Mouse (Mus musculus): ENCODE measurements at regions not wholly inside any gene's neighbourhood (a gene's known extent, or its start where the extent isn't known, plus 50 kb on each side); places are given as distances from the start of the nearest gene placed in this dataset.
"Not testable (repeated sequence)": the region's sequence is repeated elsewhere in the genome, so short reads cannot be mapped to it uniquely, and the experiment has no call there.

DNA sequence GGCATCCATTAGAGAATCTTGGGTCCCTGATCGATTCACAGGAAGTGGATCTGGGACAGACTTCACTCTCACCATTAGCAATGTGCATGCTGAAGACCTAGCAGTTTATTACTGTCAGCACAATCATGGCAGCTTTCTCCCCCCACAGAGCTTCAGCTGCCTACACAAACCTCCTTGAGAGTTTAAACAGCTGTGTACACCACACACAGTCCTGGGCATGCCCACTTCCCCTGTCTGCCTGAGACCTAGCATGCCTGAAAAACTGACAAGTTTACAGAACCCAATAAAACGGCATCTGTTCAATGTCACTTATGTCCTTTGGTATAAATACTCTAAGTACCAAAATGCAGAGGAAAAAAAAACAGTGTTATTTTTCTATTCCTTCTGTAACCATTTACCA is 435.7 kb downstream of the Rpia start:
- Histone ChIP-seq H3K4me1 (ENCODE audit: control insufficient read depth, insufficient read depth, low read length) (no peaks in the 10 kb centered on the region), H3K4me3 (ENCODE audit: low read depth, low read length) (no peak overlapping the region), H3K9ac (ENCODE audit: low read length) (no peak overlapping the region), H3K9me3 (replicated peaks; ENCODE audit: control insufficient read depth, low read length) (no peaks in the 10 kb centered on the region), H3K27me3 (replicated peaks; ENCODE audit: control insufficient read depth, insufficient read depth, low read length) (no peaks in the 10 kb centered on the region), H3K4me2 (ENCODE audit: low read length) (no peak overlapping the region), H3K27ac (ENCODE audit: low read depth, low read length) (no peak overlapping the region), H3K36me3 (ENCODE audit: control insufficient read depth, insufficient read depth, low read length) (no peaks in the 10 kb centered on the region)
- WGBS = 83% methylated on average over 2 of the region's 2 CpGs
- ATAC-seq (no peak), DNase-seq (ENCODE audit: low spot score) (no peak)

DNA sequence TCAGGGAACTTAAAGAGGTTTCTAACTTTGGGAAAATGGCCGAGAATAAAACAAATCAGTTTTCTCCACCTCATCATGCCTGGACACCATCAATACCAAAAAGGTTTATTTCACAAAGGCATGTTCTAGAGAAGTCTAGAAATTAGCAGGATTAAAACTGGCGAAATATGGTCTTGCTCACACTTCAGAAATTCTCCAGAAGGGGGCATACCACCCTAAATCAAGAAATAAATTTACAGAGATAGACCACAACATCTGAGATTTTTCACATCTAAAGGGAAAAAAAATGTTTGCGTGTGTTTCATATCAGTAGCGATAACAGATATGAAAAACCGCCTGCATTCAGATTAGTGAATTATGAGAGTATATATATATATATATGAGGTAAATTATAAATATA is 449.9 kb downstream of the Rpia start:
- no peak for DNase-seq (ENCODE audit: low spot score)
- no peaks in the 10 kb centered on the region for H3K27me3 ChIP-seq (replicated peaks; ENCODE audit: control insufficient read depth, insufficient read depth, low read length)
- WGBS = 81% methylated on average over 5 of the region's 5 CpGs

DNA sequence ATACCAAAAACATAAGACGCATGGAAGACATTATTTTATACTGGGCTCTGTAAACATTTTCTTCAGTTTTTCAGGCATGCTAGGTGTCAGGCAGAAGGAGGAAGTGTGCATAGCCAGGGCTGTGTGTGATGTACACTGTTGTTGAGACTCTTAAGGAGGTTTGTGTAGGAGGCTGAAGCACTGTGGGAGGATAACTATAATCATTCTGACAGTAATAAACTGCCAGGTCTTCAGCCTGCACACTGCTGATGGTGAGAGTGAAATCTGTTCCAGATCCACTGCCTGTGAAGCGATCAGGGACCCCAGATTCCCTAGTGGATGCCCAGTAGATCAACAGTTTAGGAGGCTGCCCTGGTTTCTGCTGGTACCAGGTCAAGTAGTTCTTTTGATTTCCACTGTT is 451.3 kb downstream of the Rpia start:
- not testable (repeated sequence) for DNase-seq (ENCODE audit: low spot score); H3K27ac ChIP-seq (ENCODE audit: low read depth, low read length); H3K9ac ChIP-seq (ENCODE audit: low read length); ATAC-seq; H3K4me3 ChIP-seq (ENCODE audit: low read depth, low read length); H3K4me1 ChIP-seq (ENCODE audit: control insufficient read depth, insufficient read depth, low read length); H3K27me3 ChIP-seq (replicated peaks; ENCODE audit: control insufficient read depth, insufficient read depth, low read length); H3K36me3 ChIP-seq (ENCODE audit: control insufficient read depth, insufficient read depth, low read length); H3K4me2 ChIP-seq (ENCODE audit: low read length); H3K9me3 ChIP-seq (replicated peaks; ENCODE audit: control insufficient read depth, low read length)
- WGBS = 89% methylated on average over 2 of the region's 2 CpGs

More for the DNA sequence above, 449.9 kb downstream of the Rpia start:
- Histone ChIP-seq H3K9ac (ENCODE audit: low read length) (no peak overlapping the region), H3K4me2 (ENCODE audit: low read length) (no peak overlapping the region), H3K4me1 (ENCODE audit: control insufficient read depth, insufficient read depth, low read length) (no peaks in the 10 kb centered on the region), H3K4me3 (ENCODE audit: low read depth, low read length) (no peak overlapping the region), H3K9me3 (replicated peaks; ENCODE audit: control insufficient read depth, low read length) (no peaks in the 10 kb centered on the region), H3K36me3 (ENCODE audit: control insufficient read depth, insufficient read depth, low read length) (no peaks in the 10 kb centered on the region), H3K27ac (ENCODE audit: low read depth, low read length) (no peak overlapping the region)
- no peak for ATAC-seq

DNA sequence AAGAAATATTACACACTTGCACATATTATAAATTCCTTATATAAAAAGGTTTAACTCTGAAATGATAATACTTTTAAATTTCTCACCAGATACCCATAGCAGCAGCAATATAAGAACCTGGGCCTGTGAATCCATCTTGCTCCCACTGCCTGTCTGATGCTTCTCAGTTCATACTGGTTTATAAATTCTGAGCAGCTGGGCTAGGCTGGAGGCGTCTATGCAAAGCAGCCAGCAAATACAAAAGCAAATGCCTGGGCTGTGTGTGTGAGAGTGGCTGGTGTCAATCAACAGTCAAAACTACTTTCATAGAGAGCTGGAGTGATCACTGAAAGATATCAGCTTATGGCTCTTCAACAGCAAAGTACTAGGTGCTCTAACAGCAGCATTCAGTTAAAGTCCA is 476.7 kb downstream of the Rpia start:
- no peak for DNase-seq (ENCODE audit: low spot score)
- H3K4me3 ChIP-seq (ENCODE audit: low read depth, low read length) = no peak overlapping the region
- 79% methylated on average over 1 of the region's 1 CpGs for WGBS

DNA sequence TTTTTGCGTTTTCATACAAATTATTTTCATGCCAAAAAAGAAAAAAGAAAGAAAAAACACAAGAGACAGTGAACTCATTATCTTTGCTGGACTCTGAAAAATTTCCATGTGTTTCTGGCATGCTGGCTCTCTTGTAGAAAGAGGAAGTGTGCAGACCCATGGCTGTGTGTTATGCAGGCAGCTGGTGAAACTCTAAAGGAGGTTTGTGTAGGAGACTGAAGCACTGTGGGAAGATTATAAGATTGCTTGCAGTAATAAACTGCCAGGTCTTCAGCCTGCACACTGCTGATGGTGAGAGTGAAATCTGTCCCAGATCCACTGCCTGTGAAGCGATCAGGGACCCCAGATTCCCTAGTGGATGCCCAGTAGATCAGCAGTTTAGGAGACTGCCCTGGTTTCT is 477.4 kb downstream of the Rpia start:
- not testable (repeated sequence) for H3K4me2 ChIP-seq (ENCODE audit: low read length); H3K9me3 ChIP-seq (replicated peaks; ENCODE audit: control insufficient read depth, low read length); DNase-seq (ENCODE audit: low spot score); H3K27me3 ChIP-seq (replicated peaks; ENCODE audit: control insufficient read depth, insufficient read depth, low read length); H3K9ac ChIP-seq (ENCODE audit: low read length); ATAC-seq; H3K4me1 ChIP-seq (ENCODE audit: control insufficient read depth, insufficient read depth, low read length); H3K4me3 ChIP-seq (ENCODE audit: low read depth, low read length); H3K27ac ChIP-seq (ENCODE audit: low read depth, low read length); H3K36me3 ChIP-seq (ENCODE audit: control insufficient read depth, insufficient read depth, low read length)
- 96% methylated on average over 2 of the region's 2 CpGs for WGBS

More for the DNA sequence above, 476.7 kb downstream of the Rpia start:
- Histone ChIP-seq H3K4me1 (ENCODE audit: control insufficient read depth, insufficient read depth, low read length) (no peaks in the 10 kb centered on the region), H3K27ac (ENCODE audit: low read depth, low read length) (no peak overlapping the region), H3K9ac (ENCODE audit: low read length) (no peak overlapping the region), H3K4me2 (ENCODE audit: low read length) (no peak overlapping the region), H3K36me3 (ENCODE audit: control insufficient read depth, insufficient read depth, low read length) (no peaks in the 10 kb centered on the region), H3K27me3 (replicated peaks; ENCODE audit: control insufficient read depth, insufficient read depth, low read length) (no peaks in the 10 kb centered on the region), H3K9me3 (replicated peaks; ENCODE audit: control insufficient read depth, low read length) (no peaks in the 10 kb centered on the region)
- ATAC-seq = no peak

DNA sequence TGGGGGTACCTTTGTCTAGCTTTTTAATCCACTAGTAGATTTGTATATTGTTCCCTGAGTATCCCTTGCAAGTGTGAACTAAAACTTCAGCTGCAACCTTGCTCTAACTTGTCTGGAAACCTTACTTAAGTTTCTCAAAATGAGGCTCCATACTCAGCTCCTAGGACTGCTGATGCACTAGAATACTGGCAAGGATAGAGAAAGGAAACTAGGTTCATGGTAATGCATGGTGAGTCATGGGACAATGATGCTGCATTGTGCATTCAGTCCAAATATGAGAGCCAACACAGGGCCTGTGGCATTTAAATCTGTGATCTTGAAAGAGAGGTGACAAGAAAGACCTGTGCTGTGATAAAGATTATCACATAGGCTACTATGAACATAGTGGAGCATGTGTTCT is 490.9 kb downstream of the Rpia start:
- not testable (repeated sequence) for H3K4me2 ChIP-seq (ENCODE audit: low read length); H3K4me3 ChIP-seq (ENCODE audit: low read depth, low read length); ATAC-seq; H3K27ac ChIP-seq (ENCODE audit: low read depth, low read length); H3K27me3 ChIP-seq (replicated peaks; ENCODE audit: control insufficient read depth, insufficient read depth, low read length); DNase-seq (ENCODE audit: low spot score); H3K9me3 ChIP-seq (replicated peaks; ENCODE audit: control insufficient read depth, low read length); H3K9ac ChIP-seq (ENCODE audit: low read length); H3K36me3 ChIP-seq (ENCODE audit: control insufficient read depth, insufficient read depth, low read length); H3K4me1 ChIP-seq (ENCODE audit: control insufficient read depth, insufficient read depth, low read length)

DNA sequence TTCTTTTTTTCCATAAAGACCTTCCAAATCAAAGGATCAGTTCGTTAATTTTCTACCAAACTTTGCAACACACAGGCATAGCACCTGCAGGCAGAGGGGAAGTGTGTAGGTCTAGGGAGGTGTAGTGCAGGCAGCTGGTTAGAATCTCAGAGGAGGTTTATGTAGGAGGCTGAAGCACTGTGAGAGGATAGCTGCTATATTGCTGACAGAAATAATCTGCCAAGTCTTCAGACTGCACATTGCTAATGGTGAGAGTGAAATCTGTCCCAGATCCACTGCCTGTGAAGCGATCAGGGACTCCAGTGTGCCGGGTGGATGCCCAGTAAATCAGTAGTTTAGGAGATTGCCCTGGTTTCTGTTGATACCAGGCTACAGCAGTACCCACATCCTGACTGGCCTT is 531.8 kb downstream of the Rpia start:
- 84% methylated on average over 3 of the region's 3 CpGs for WGBS
- not testable (repeated sequence) for H3K27ac ChIP-seq (ENCODE audit: low read depth, low read length); ATAC-seq; H3K36me3 ChIP-seq (ENCODE audit: control insufficient read depth, insufficient read depth, low read length); H3K4me3 ChIP-seq (ENCODE audit: low read depth, low read length); H3K4me1 ChIP-seq (ENCODE audit: control insufficient read depth, insufficient read depth, low read length); H3K4me2 ChIP-seq (ENCODE audit: low read length); H3K9me3 ChIP-seq (replicated peaks; ENCODE audit: control insufficient read depth, low read length); H3K9ac ChIP-seq (ENCODE audit: low read length); H3K27me3 ChIP-seq (replicated peaks; ENCODE audit: control insufficient read depth, insufficient read depth, low read length); DNase-seq (ENCODE audit: low spot score)

DNA sequence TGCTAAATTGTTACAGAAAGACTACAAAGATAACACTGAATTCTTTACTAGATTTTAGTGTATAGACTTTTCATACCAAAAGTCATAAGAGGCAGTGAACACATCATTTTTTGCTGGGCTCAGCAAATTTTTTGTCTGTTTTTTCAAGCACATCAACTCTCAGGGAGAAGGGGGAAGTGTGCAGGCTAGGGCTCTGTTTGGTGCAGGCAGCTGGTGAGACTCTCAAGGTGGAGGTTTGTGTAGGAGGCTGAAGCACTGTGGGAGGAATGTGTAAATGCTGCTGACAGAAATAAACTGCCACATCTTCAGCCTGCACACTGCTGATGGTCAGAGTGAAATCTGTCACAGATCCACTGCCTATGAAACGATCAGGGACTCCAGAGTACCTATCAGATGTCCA is 551.9 kb downstream of the Rpia start:
- H3K9ac ChIP-seq (ENCODE audit: low read length); ATAC-seq; H3K4me2 ChIP-seq (ENCODE audit: low read length); H3K4me3 ChIP-seq (ENCODE audit: low read depth, low read length); DNase-seq (ENCODE audit: low spot score); H3K27me3 ChIP-seq (replicated peaks; ENCODE audit: control insufficient read depth, insufficient read depth, low read length); H3K36me3 ChIP-seq (ENCODE audit: control insufficient read depth, insufficient read depth, low read length); H3K4me1 ChIP-seq (ENCODE audit: control insufficient read depth, insufficient read depth, low read length); H3K9me3 ChIP-seq (replicated peaks; ENCODE audit: control insufficient read depth, low read length); H3K27ac ChIP-seq (ENCODE audit: low read depth, low read length): not testable (repeated sequence)
- WGBS = no CpG with 5 or more reads among the region's 1 CpGs

DNA sequence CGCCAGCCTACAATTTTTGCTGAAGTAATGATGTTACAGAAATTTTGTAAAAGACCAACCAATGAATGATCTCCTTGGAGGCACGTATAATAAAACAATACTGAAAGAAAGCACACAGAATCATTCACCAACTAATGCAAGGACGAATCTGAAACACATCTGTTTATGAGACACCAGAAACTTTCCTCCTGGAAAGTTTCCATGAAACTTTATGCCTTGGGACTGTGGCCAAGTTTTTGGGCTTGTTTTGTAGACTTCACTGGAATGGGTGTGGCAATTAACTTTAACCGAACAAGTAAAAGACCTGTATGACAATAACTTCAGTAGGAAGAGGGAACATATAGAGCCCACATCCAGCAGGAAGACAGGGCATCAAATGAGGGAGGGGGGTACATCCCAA is 564.9 kb downstream of the Rpia start:
- Histone ChIP-seq H3K9me3 (replicated peaks; ENCODE audit: control insufficient read depth, low read length) (no peaks in the 10 kb centered on the region), H3K27ac (ENCODE audit: low read depth, low read length) (no peak overlapping the region)

DNA sequence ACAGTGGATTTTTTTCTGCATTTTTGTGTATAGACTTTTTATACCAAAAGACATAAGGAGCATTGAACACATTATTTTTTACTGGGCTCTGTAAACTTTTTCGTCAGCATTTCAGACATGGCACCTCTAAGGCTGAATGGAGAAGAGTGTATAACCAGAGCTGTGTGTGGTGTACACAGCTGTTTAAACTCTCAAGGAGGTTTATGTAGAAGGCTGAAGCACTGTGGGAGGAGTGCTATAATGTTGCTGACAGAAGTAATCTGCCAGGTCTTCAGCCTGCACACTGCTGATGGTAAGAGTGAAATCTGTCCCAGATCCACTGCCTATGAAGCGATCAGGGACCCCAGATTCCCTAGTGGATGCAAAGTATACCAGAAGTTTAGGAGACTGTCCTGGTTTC is 575.4 kb downstream of the Rpia start:
- not testable (repeated sequence) for H3K4me3 ChIP-seq (ENCODE audit: low read depth, low read length); H3K4me2 ChIP-seq (ENCODE audit: low read length); DNase-seq (ENCODE audit: low spot score); H3K9ac ChIP-seq (ENCODE audit: low read length); H3K27ac ChIP-seq (ENCODE audit: low read depth, low read length); H3K4me1 ChIP-seq (ENCODE audit: control insufficient read depth, insufficient read depth, low read length); ATAC-seq; H3K36me3 ChIP-seq (ENCODE audit: control insufficient read depth, insufficient read depth, low read length); H3K27me3 ChIP-seq (replicated peaks; ENCODE audit: control insufficient read depth, insufficient read depth, low read length); H3K9me3 ChIP-seq (replicated peaks; ENCODE audit: control insufficient read depth, low read length)
- WGBS = 81% methylated on average over 2 of the region's 2 CpGs

More for the DNA sequence above, 564.9 kb downstream of the Rpia start:
- ATAC-seq (no peak), DNase-seq (ENCODE audit: low spot score) (no peak)
- H3K4me3 ChIP-seq (ENCODE audit: low read depth, low read length) = no peak overlapping the region
- no peak overlapping the region for H3K9ac ChIP-seq (ENCODE audit: low read length)
- no peaks in the 10 kb centered on the region for H3K36me3 ChIP-seq (ENCODE audit: control insufficient read depth, insufficient read depth, low read length)
- H3K4me1 ChIP-seq (ENCODE audit: control insufficient read depth, insufficient read depth, low read length) = no peaks in the 10 kb centered on the region
- 77% methylated on average over 4 of the region's 4 CpGs for WGBS
- no peaks in the 10 kb centered on the region for H3K27me3 ChIP-seq (replicated peaks; ENCODE audit: control insufficient read depth, insufficient read depth, low read length)
- H3K4me2 ChIP-seq (ENCODE audit: low read length) = no peak overlapping the region

All from forebrain, embryonic 14.5 days (tissue).